Mouse (Mus musculus): ENCODE measurements around the gene Ccdc159. TPM values are rescaled to one million over a fixed set of nuclear protein-coding genes. Genes with fewer than 3 reads are reported as not detected.

The Ccdc159 gene
- total RNA-seq, 1 experiment from 2014 or later: 0.25 TPM

- ATAC-seq (replicated peaks in 1 of 2; ENCODE audit: insufficient read depth in 1 of 2, low FRiP score in 2 of 2, low TSS enrichment in 1 of 2, low read depth in 1 of 2, poor library complexity in 2 of 2, severe bottlenecking in 2 of 2): no peak
Measured at GRCm38 (mm10) chr9:21929208-21929607, 1.9 kb downstream of the Ccdc159 start.

- ATAC-seq (replicated peaks in 1 of 2; ENCODE audit: insufficient read depth in 1 of 2, low FRiP score in 2 of 2, low TSS enrichment in 1 of 2, low read depth in 1 of 2, poor library complexity in 2 of 2, severe bottlenecking in 2 of 2): no peak
Measured at GRCm38 (mm10) chr9:21932006-21932405, 4.7 kb downstream of the Ccdc159 start.

GRCm38 (mm10) chr9:21932445-21933137, 5.3 kb downstream of the Ccdc159 start:
- ATAC-seq (replicated peaks in 1 of 2; ENCODE audit: insufficient read depth in 1 of 2, low FRiP score in 2 of 2, low TSS enrichment in 1 of 2, low read depth in 1 of 2, poor library complexity in 2 of 2, severe bottlenecking in 2 of 2): no peak

DNA sequence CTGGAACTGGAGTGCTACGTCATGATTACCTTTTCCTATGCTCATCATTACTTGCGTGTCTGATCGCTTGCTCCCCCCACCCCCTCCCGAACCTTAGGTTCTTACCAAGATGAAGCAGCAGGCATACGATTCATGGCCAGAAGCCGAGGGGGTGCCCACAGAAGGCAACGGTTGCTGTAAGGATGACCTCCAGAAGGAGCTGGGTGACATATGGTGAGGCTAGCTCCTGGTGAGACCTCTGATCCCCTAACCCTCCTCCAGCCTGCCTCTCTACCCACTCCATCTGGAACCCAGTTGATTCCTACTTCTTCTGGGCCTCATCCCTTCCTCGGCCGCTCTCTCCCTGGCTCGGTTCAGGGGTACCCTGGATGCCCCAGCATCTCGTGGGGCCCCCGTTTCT, 6.8 kb downstream of the Ccdc159 start:
- no peak for ATAC-seq (replicated peaks in 1 of 2; ENCODE audit: insufficient read depth in 1 of 2, low FRiP score in 2 of 2, low TSS enrichment in 1 of 2, low read depth in 1 of 2, poor library complexity in 2 of 2, severe bottlenecking in 2 of 2)

- no peak for ATAC-seq (replicated peaks in 1 of 2; ENCODE audit: insufficient read depth in 1 of 2, low FRiP score in 2 of 2, low TSS enrichment in 1 of 2, low read depth in 1 of 2, poor library complexity in 2 of 2, severe bottlenecking in 2 of 2)
Measured at GRCm38 (mm10) chr9:21935466-21936131, 8.3 kb downstream of the Ccdc159 start.

DNA sequence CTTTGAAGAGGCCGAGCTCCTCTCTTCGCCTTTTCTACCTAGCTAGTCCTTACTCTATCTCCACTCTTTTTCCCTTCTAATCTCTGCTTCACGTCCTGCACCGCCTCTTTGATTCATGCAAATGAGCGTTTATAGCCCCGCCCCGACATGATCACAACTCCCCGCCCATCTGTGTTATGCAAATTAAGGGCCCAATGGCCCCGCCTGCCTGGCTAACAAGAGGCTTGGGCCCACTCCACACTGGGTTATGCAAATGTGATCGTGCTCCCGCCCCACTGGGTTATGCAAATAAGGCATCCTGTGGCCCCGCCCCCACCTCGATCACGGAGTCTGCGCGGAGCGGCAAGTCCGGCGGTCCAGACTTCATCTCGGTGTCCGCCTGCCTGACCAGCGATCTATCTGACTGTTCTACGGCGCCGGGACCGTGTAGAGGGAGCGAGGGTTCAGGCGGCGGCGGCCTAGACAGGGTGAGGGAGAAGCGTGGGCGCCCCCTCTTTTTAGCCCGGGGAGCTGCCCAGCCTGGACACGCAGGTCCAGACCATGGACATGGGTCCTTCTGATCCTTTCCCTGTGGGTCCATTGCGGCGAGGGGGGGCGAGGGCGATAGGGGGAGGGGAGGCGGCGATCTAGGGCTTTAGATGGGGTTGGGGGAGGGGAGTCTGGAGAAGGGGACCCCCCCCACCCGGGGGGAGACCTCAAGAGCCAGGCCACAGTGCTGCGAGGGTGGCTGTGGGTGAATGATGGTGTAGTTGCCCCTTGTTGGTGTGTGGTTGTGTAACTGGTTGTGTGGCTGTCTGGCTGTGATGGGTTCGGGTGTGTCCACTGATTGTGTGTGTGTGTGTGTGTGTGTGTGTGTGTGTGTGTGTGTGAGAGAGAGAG, 9.7 kb downstream of the Ccdc159 start, which contains the start of gene Plppr2:
TSS of gene Plppr2 (plus strand) at position 342 of the 879 bp plus-strand sequence.
- ATAC-seq (replicated peaks in 1 of 2; ENCODE audit: insufficient read depth in 1 of 2, low FRiP score in 2 of 2, low TSS enrichment in 1 of 2, low read depth in 1 of 2, poor library complexity in 2 of 2, severe bottlenecking in 2 of 2): peak; percentile 84 to 97

GRCm38 (mm10) chr9:21937711-21938175, 10.5 kb downstream of the Ccdc159 start:
- ATAC-seq (replicated peaks in 1 of 2; ENCODE audit: insufficient read depth in 1 of 2, low FRiP score in 2 of 2, low TSS enrichment in 1 of 2, low read depth in 1 of 2, poor library complexity in 2 of 2, severe bottlenecking in 2 of 2): no peak

GRCm38 (mm10) chr9:21938234-21938855, 11.1 kb downstream of the Ccdc159 start:
- ATAC-seq (replicated peaks in 1 of 2; ENCODE audit: insufficient read depth in 1 of 2, low FRiP score in 2 of 2, low TSS enrichment in 1 of 2, low read depth in 1 of 2, poor library complexity in 2 of 2, severe bottlenecking in 2 of 2): no peak

- ATAC-seq (replicated peaks in 1 of 2; ENCODE audit: insufficient read depth in 1 of 2, low FRiP score in 2 of 2, low TSS enrichment in 1 of 2, low read depth in 1 of 2, poor library complexity in 2 of 2, severe bottlenecking in 2 of 2): no peak
Measured at GRCm38 (mm10) chr9:21943046-21943445, 15.8 kb downstream of the Ccdc159 start.

DNA sequence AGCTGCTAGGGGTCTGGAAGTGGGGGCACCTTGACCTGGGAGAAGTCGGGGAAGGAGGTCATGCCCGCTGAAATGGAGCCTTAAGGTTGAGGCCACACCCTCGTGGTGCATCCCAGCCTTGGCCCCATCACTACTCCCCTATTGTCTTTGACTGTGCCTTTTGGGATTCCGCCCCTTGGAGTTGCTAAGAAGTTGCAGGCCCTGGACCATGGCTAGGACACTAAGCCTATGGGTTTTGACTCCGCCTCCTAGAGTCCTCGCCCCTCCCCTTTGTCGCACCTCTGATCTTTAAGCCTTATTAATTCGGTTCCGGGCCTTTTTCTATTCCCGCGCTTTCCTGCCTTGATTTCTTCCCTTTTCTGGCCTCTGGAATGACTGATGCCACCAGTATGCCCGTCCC, 16.4 kb downstream of the Ccdc159 start:
- ATAC-seq (replicated peaks in 1 of 2; ENCODE audit: insufficient read depth in 1 of 2, low FRiP score in 2 of 2, low TSS enrichment in 1 of 2, low read depth in 1 of 2, poor library complexity in 2 of 2, severe bottlenecking in 2 of 2): no peak

DNA sequence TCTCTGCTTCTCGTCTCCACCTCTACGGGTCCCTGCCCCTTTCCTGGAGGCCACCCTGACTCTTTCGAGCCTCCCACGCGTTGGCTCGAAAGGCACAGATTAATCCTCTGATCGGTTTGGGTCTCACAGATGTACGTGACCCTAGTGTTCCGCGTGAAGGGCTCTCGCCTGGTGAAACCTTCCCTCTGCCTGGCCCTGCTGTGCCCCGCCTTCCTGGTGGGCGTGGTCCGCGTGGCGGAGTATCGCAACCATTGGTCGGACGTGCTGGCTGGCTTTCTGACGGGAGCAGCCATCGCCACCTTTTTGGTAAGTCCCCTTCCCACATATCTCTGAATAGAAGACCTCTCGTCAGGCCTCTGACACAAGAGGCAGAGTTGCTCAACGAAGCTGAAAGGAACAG, 17.0 kb downstream of the Ccdc159 start:
- ATAC-seq (replicated peaks in 1 of 2; ENCODE audit: insufficient read depth in 1 of 2, low FRiP score in 2 of 2, low TSS enrichment in 1 of 2, low read depth in 1 of 2, poor library complexity in 2 of 2, severe bottlenecking in 2 of 2): no peak

GRCm38 (mm10) chr9:21947540-21948130, 20.4 kb downstream of the Ccdc159 start:
- peak in 1 of 2 experiments; percentile 55; a peak in 1 of 4 replicates for ATAC-seq (replicated peaks in 1 of 2; ENCODE audit: insufficient read depth in 1 of 2, low FRiP score in 2 of 2, low TSS enrichment in 1 of 2, low read depth in 1 of 2, poor library complexity in 2 of 2, severe bottlenecking in 2 of 2)

GRCm38 (mm10) chr9:21948146-21948545, 20.9 kb downstream of the Ccdc159 start:
- no peak for ATAC-seq (replicated peaks in 1 of 2; ENCODE audit: insufficient read depth in 1 of 2, low FRiP score in 2 of 2, low TSS enrichment in 1 of 2, low read depth in 1 of 2, poor library complexity in 2 of 2, severe bottlenecking in 2 of 2)

GRCm38 (mm10) chr9:21948790-21949189, 21.5 kb downstream of the Ccdc159 start:
- no peak for ATAC-seq (replicated peaks in 1 of 2; ENCODE audit: insufficient read depth in 1 of 2, low FRiP score in 2 of 2, low TSS enrichment in 1 of 2, low read depth in 1 of 2, poor library complexity in 2 of 2, severe bottlenecking in 2 of 2)

DNA sequence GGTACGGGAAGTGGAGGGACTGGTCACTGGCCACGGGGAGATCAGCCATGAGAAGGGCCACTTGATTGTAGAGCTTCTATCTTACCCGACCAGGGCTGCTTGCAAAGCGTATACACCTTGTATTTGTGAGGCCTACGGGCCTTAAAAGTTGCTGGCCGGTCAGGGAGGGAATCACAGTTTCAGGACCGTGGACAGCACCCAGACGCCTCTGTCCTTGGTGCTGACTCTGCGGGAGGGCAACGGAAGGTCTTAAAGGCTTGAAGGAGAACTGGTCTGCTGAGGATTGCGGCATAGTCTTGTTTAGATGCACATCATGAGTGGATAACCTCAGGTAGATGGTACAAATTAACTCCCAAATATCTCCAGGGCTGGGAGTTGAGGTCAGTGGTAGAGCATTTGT, 23.1 kb downstream of the Ccdc159 start:
- ATAC-seq (replicated peaks in 1 of 2; ENCODE audit: insufficient read depth in 1 of 2, low FRiP score in 2 of 2, low TSS enrichment in 1 of 2, low read depth in 1 of 2, poor library complexity in 2 of 2, severe bottlenecking in 2 of 2): peak; percentile 69 to 70; a peak in 3 of 4 replicates

DNA sequence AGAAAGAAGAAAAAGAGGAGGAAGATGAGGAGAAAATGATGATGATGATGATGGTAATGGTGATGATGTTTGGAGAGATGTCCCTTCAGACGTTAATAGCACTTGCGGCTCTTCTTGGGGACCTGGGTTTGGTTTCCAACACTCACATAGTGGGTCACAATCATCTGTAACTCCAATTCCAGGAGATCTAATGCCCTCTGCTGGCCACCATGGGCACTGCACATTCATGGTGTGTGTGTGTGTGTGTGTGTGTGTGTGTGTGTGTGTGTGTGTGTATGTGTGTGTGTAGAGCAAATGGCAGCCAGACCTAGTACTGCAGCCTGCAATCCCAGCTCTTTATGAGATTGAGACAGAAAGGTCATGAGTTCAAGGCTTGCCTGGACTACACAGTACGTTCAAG, 24.7 kb downstream of the Ccdc159 start:
- ATAC-seq (replicated peaks in 1 of 2; ENCODE audit: insufficient read depth in 1 of 2, low FRiP score in 2 of 2, low TSS enrichment in 1 of 2, low read depth in 1 of 2, poor library complexity in 2 of 2, severe bottlenecking in 2 of 2): no peak

DNA sequence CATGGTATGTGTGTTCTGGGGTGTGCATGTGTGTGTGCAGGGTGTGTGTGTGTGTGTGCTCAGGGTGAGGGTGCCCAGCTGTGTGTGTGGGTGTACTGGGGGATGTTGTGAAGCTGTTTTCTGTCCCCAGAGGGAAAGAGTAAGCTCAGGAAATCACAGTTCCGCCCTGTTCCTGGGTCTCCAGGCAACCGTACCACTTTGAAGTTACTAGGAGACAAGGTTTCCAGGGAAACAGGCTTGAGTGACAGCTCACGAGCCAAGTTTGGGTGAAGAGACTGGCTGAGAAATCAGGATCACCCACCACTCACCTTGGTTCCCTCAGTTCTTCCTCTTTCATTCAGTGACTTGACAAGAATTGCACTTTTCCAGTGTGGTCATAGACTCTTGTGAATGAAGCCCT, 26.3 kb downstream of the Ccdc159 start:
- no peak for ATAC-seq (replicated peaks in 1 of 2; ENCODE audit: insufficient read depth in 1 of 2, low FRiP score in 2 of 2, low TSS enrichment in 1 of 2, low read depth in 1 of 2, poor library complexity in 2 of 2, severe bottlenecking in 2 of 2)

Measured in hematopoietic stem cell, adult 5-6 weeks (primary cell).